Mouse (Mus musculus) ES-E14 (cell line): ENCODE measurements around the gene Wnk1. TPM values are rescaled to one million over a fixed set of nuclear protein-coding genes. Genes with fewer than 3 reads are reported as not detected.
"Not testable (repeated sequence)": the region's sequence is repeated elsewhere in the genome, so short reads cannot be mapped to it uniquely, and the experiment has no call there.

ENCODE experiments used
- DNase-seq: peaks from one replicate; pipeline ENCODE4 v3.0.0-alpha.2; 2013; ENCODE audit warnings: low read depth, low spot score
- H3K27ac ChIP-seq: 2 replicates; pipeline ENCODE4 v1.5.1; 2012; ENCODE audit warnings: low read depth, mild to moderate bottlenecking, low read length, moderate library complexity, mixed read lengths; ENCODE audit not compliant: poor library complexity, insufficient read depth, severe bottlenecking
- H3K36me3 ChIP-seq: 2 replicates; pipeline ENCODE4 v1.6.1; 2012; ENCODE audit warnings: mild to moderate bottlenecking, low read length, moderate library complexity, mixed read lengths; ENCODE audit not compliant: control insufficient read depth, poor library complexity, insufficient read depth, severe bottlenecking
- H3K4me1 ChIP-seq, 2 experiments: fragments of 150-350 bp in 1 of 2; sonication (generic) in 1 of 2; 2 replicates each; pipeline ENCODE4 v1.6.1; 2012; ENCODE audit warnings: low read length in 2 of 2, mild to moderate bottlenecking in 1 of 2, mixed read lengths in 1 of 2; ENCODE audit not compliant: control insufficient read depth in 2 of 2, insufficient read depth in 2 of 2, poor library complexity in 1 of 2
- H3K4me3 ChIP-seq, 2 experiments: fragments of 150-350 bp in 1 of 2; sonication (generic) in 1 of 2; 2 replicates each; pipeline ENCODE4 v1.5.1; 2012; ENCODE audit warnings: low read length in 2 of 2, low read depth in 1 of 2, mild to moderate bottlenecking in 1 of 2, mixed read lengths in 1 of 2; ENCODE audit not compliant: insufficient read depth in 1 of 2, poor library complexity in 1 of 2, severe bottlenecking in 1 of 2
- H3K9ac ChIP-seq: 2 replicates; pipeline ENCODE4 v1.6.1; 2012; ENCODE audit warnings: low read depth, mild to moderate bottlenecking, low read length, mixed read lengths; ENCODE audit not compliant: poor library complexity, insufficient read depth, severe bottlenecking
- H3K9me3 ChIP-seq: fragments of 150-350 bp; sonication (generic); 2 replicates; pipeline ENCODE4 v1.6.1; 2012; ENCODE audit warnings: low read depth, mild to moderate bottlenecking, low read length; ENCODE audit not compliant: control insufficient read depth, insufficient read depth
- CHD2 ChIP-seq: IDR thresholded peaks from 2 replicates; pipeline ENCODE4 v1.6.1; 2014; ENCODE audit warnings: mild to moderate bottlenecking, low read depth, low read length, inconsistent platforms
- HCFC1 ChIP-seq: IDR thresholded peaks from 2 replicates; pipeline ENCODE4 v1.6.1; 2012; ENCODE audit warnings: low read length, inconsistent platforms, borderline replicate concordance; ENCODE audit not compliant: insufficient read depth
- MAFK ChIP-seq: IDR thresholded peaks from 2 replicates; pipeline ENCODE4 v1.6.1; 2014; ENCODE audit warnings: mild to moderate bottlenecking, low read depth, low read length, inconsistent platforms; ENCODE audit not compliant: insufficient read depth
- ZC3H11A ChIP-seq: IDR thresholded peaks from 2 replicates; pipeline ENCODE4 v1.6.1; 2012; ENCODE audit warnings: low read depth, mild to moderate bottlenecking, inconsistent platforms, low read length, borderline replicate concordance
- ZNF384 ChIP-seq: IDR thresholded peaks from 2 replicates; pipeline ENCODE4 v1.6.1; 2012; ENCODE audit warnings: low read depth, low read length, inconsistent platforms
- in situ Hi-C, 2 experiments: fragments of 600-800 bp; cut with MboI; formaldehyde crosslinking; loops; one replicate each; pipeline ENCODE4 v1.15.1; 2025; ENCODE audit warnings: low sequenced_read_pairs in 2 of 2, inconsistent platforms in 1 of 2; ENCODE audit not compliant: unreplicated experiment in 2 of 2
- total RNA-seq: library from RNA; depleted of rRNA; stranded (reverse); fragments of 300-350 nt; gene quantifications from 2 replicates; pipeline ENCODE4 v1.2.3, GENCODE M21; 2012; rRNA removed

Gene Wnk1
- total RNA-seq: 109 and 165 TPM in 2 replicates

GRCm38 (mm10) chr6:120038366-120039255 lies at the start of gene Wnk1:
TSS of gene Wnk1 (minus strand) at chr6:120038672.
- H3K36me3 ChIP-seq: peaks cover 10% of the 10 kb centered on the region
- H3K9ac ChIP-seq: peak within 1 kb of the TSS; percentile 96
- TF ChIP-seq CHD2: peak; percentile 96
- no peak for TF ChIP-seq MAFK
- peak; percentile 100 for TF ChIP-seq HCFC1
- TF ChIP-seq ZC3H11A: no peak
- no peak for TF ChIP-seq ZNF384
- H3K4me3 ChIP-seq: peak within 1 kb of the TSS; percentile 78 to 91
- peak within 1 kb of the TSS; percentile 96 for H3K27ac ChIP-seq
- no peaks in the 10 kb centered on the region for H3K9me3 ChIP-seq
- DNase-seq: peak; percentile 95
- in situ Hi-C loops: no loop called here
- H3K4me1 ChIP-seq: no peaks in the 10 kb centered on the region

- H3K4me1 ChIP-seq, in situ Hi-C loops, H3K27ac ChIP-seq, H3K9me3 ChIP-seq, DNase-seq, H3K36me3 ChIP-seq, H3K9ac ChIP-seq: not testable (repeated sequence)
- peak overlapping the region in 1 of 2 experiments; percentile 15; a peak in 1 of 4 replicates for H3K4me3 ChIP-seq
Measured at GRCm38 (mm10) chr6:120087041-120087440, 48.6 kb upstream of the Wnk1 start.

GRCm38 (mm10) chr6:120085832-120086231 lies 47.4 kb upstream of the Wnk1 start:
- DNase-seq: no peak
- no peaks in the 10 kb centered on the region for H3K36me3 ChIP-seq
- no peak overlapping the region for H3K4me3 ChIP-seq
- in situ Hi-C loops: no loop called here
- no peaks in the 10 kb centered on the region for H3K9me3 ChIP-seq
- H3K4me1 ChIP-seq: peaks cover 0 to 10% of the 10 kb centered on the region in 2 experiments; a peak in 3 of 4 replicates
- TF ChIP-seq HCFC1 (no peak), CHD2 (no peak), ZNF384 (no peak), MAFK (no peak), ZC3H11A (no peak)
- H3K9ac ChIP-seq: no peak overlapping the region
- H3K27ac ChIP-seq: no peak overlapping the region

DNA sequence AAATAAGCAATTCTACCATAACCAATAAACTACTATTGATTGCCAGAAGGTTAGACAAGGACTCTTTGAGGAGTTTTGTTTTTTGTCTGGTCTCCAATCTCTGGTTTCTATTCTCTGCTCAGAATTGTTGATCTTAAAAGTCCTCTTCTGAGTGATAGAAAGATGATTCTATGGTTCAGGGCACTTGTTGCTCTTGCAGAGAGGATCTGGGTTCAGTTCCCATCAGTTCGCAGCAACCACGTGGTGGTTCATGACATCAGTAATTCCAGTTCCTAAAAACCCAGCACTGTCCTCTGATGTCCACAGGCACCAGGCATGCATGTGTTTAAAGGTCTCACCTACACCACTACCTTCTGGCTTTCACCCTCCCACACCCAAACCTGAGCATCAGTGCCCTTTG lies 46.5 kb upstream of the Wnk1 start:
- peaks cover 2 to 16% of the 10 kb centered on the region in 2 experiments for H3K4me1 ChIP-seq
- no peak for DNase-seq
- no peak overlapping the region for H3K27ac ChIP-seq
- H3K36me3 ChIP-seq: no peaks in the 10 kb centered on the region
- no peak overlapping the region for H3K4me3 ChIP-seq
- TF ChIP-seq MAFK (no peak), ZC3H11A (no peak), CHD2 (no peak), ZNF384 (no peak), HCFC1 (no peak)
- no peaks in the 10 kb centered on the region for H3K9me3 ChIP-seq
- in situ Hi-C loops: no loop called here
- no peak overlapping the region for H3K9ac ChIP-seq
